Mouse (Mus musculus): ENCODE measurements around the gene Ptger4. TPM values are rescaled to one million over a fixed set of nuclear protein-coding genes. Genes with fewer than 3 reads are reported as not detected.

Ptger4 gene
- total and polyA plus RNA-seq, 2 experiments, result 0.09 to 0.65 TPM

- no peak overlapping the region for H3K9ac ChIP-seq (ENCODE audit: low read depth, low read length)
- no peak for DNase-seq (ENCODE audit: extremely low read depth, low read depth, low spot score)
- no peak overlapping the region for H3K4me3 ChIP-seq (ENCODE audit: insufficient read depth, low read depth, low read length)
- no peaks in the 10 kb centered on the region for H3K4me1 ChIP-seq (ENCODE audit: control insufficient read depth, insufficient read depth, low read length)
- TF ChIP-seq POLR2A (IDR thresholded peaks at IDR 0.05; ENCODE audit: extremely low read depth, insufficient read depth, low read length) (no peak), CTCF (IDR thresholded peaks at IDR 0.05; ENCODE audit: low read depth, low read length) (no peak)
- WGBS, result 87% methylated on average over 1 of the region's 1 CpGs
- no peaks in the 10 kb centered on the region for H3K27me3 ChIP-seq (ENCODE audit: control insufficient read depth, insufficient read depth, low read length)
- no peak overlapping the region for H3K27ac ChIP-seq (replicated peaks; ENCODE audit: insufficient read depth, low read depth, low read length)
- no peaks in the 10 kb centered on the region for H3K36me3 ChIP-seq (ENCODE audit: control insufficient read depth, insufficient read depth, low read length)
- H3K79me2 ChIP-seq (ENCODE audit: control insufficient read depth, insufficient read depth, low read length), result no peaks in the 10 kb centered on the region
Measured at GRCm38 (mm10) chr15:5273981-5274380, 30.0 kb upstream of the Ptger4 start.

- no peak overlapping the region for H3K9ac ChIP-seq (ENCODE audit: low read depth, low read length)
- no peak overlapping the region for H3K4me3 ChIP-seq (ENCODE audit: insufficient read depth, low read depth, low read length)
- no peak for DNase-seq (ENCODE audit: extremely low read depth, low read depth, low spot score)
- no peaks in the 10 kb centered on the region for H3K27me3 ChIP-seq (ENCODE audit: control insufficient read depth, insufficient read depth, low read length)
- no peaks in the 10 kb centered on the region for H3K36me3 ChIP-seq (ENCODE audit: control insufficient read depth, insufficient read depth, low read length)
- no peak overlapping the region for H3K27ac ChIP-seq (replicated peaks; ENCODE audit: insufficient read depth, low read depth, low read length)
- 77% methylated on average over 3 of the region's 3 CpGs for WGBS
- no peak for TF ChIP-seq CTCF (IDR thresholded peaks at IDR 0.05; ENCODE audit: low read depth, low read length)
- no peak for TF ChIP-seq POLR2A (IDR thresholded peaks at IDR 0.05; ENCODE audit: extremely low read depth, insufficient read depth, low read length)
- H3K4me1 ChIP-seq (ENCODE audit: control insufficient read depth, insufficient read depth, low read length), result no peaks in the 10 kb centered on the region
- no peaks in the 10 kb centered on the region for H3K79me2 ChIP-seq (ENCODE audit: control insufficient read depth, insufficient read depth, low read length)
Measured at GRCm38 (mm10) chr15:5266095-5266494, 22.1 kb upstream of the Ptger4 start.

DNA sequence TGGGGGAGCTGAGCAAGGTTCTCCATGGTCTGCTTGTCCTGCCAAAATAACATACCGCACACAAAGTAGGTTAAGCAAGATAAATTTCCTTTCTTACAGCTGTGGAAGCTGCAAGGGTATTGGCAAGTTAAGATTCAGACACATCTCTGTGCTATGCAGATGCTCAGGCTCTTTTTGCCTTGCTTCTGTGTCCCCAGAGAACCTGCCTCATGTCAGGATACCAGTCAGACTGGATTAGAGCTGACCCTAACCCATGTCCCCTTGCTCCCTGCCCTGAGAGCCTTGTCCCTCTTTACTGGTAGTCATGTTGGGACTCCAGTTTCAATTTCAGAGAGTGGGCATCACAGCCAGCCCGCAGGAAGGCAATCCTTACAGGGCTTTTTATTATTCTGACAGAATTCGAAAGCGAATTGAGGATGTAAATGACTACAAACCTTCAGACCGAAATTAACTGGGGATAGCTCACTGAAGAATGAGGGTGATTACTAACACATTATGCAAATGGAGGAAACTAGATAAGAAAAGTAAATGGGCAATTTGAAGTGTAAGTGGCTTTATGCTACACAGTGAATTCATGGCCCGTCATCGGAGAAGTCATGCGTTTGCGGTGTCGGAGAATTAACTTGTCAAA is 19.0 kb upstream of the Ptger4 start:
- Histone ChIP-seq H3K4me1 (ENCODE audit: control insufficient read depth, insufficient read depth, low read length) (no peaks in the 10 kb centered on the region), H3K79me2 (ENCODE audit: control insufficient read depth, insufficient read depth, low read length) (no peaks in the 10 kb centered on the region), H3K27me3 (ENCODE audit: control insufficient read depth, insufficient read depth, low read length) (no peaks in the 10 kb centered on the region), H3K27ac (replicated peaks; ENCODE audit: insufficient read depth, low read depth, low read length) (no peak overlapping the region), H3K36me3 (ENCODE audit: control insufficient read depth, insufficient read depth, low read length) (no peaks in the 10 kb centered on the region), H3K9ac (ENCODE audit: low read depth, low read length) (no peak overlapping the region), H3K4me3 (ENCODE audit: insufficient read depth, low read depth, low read length) (no peak overlapping the region)
- TF ChIP-seq CTCF (IDR thresholded peaks at IDR 0.05; ENCODE audit: low read depth, low read length), result no peak
- WGBS, result 82% methylated on average over 10 of the region's 10 CpGs
- DNase-seq (ENCODE audit: extremely low read depth, low read depth, low spot score), result no peak

GRCm38 (mm10) chr15:5262095-5262667 is 18.2 kb upstream of the Ptger4 start:
- Histone ChIP-seq H3K27ac (replicated peaks; ENCODE audit: insufficient read depth, low read depth, low read length) (no peak overlapping the region), H3K4me3 (ENCODE audit: insufficient read depth, low read depth, low read length) (no peak overlapping the region), H3K4me1 (ENCODE audit: control insufficient read depth, insufficient read depth, low read length) (no peaks in the 10 kb centered on the region), H3K36me3 (ENCODE audit: control insufficient read depth, insufficient read depth, low read length) (no peaks in the 10 kb centered on the region), H3K9ac (ENCODE audit: low read depth, low read length) (no peak overlapping the region), H3K27me3 (ENCODE audit: control insufficient read depth, insufficient read depth, low read length) (no peaks in the 10 kb centered on the region), H3K79me2 (ENCODE audit: control insufficient read depth, insufficient read depth, low read length) (no peaks in the 10 kb centered on the region)
- 84% methylated on average over 13 of the region's 13 CpGs for WGBS
- TF ChIP-seq CTCF (IDR thresholded peaks at IDR 0.05; ENCODE audit: low read depth, low read length) (no peak), POLR2A (IDR thresholded peaks at IDR 0.05; ENCODE audit: extremely low read depth, insufficient read depth, low read length) (no peak)
- DNase-seq (ENCODE audit: extremely low read depth, low read depth, low spot score), result no peak

GRCm38 (mm10) chr15:5261004-5261403 is 17.0 kb upstream of the Ptger4 start:
- no peak overlapping the region for H3K27ac ChIP-seq (replicated peaks; ENCODE audit: insufficient read depth, low read depth, low read length)
- no peaks in the 10 kb centered on the region for H3K79me2 ChIP-seq (ENCODE audit: control insufficient read depth, insufficient read depth, low read length)
- no peaks in the 10 kb centered on the region for H3K27me3 ChIP-seq (ENCODE audit: control insufficient read depth, insufficient read depth, low read length)
- TF ChIP-seq POLR2A (IDR thresholded peaks at IDR 0.05; ENCODE audit: extremely low read depth, insufficient read depth, low read length) (no peak), CTCF (IDR thresholded peaks at IDR 0.05; ENCODE audit: low read depth, low read length) (no peak)
- 79% methylated on average over 3 of the region's 3 CpGs for WGBS
- no peak overlapping the region for H3K9ac ChIP-seq (ENCODE audit: low read depth, low read length)
- no peaks in the 10 kb centered on the region for H3K36me3 ChIP-seq (ENCODE audit: control insufficient read depth, insufficient read depth, low read length)
- no peak overlapping the region for H3K4me3 ChIP-seq (ENCODE audit: insufficient read depth, low read depth, low read length)
- H3K4me1 ChIP-seq (ENCODE audit: control insufficient read depth, insufficient read depth, low read length), result no peaks in the 10 kb centered on the region
- no peak for DNase-seq (ENCODE audit: extremely low read depth, low read depth, low spot score)

- H3K4me1 ChIP-seq (ENCODE audit: control insufficient read depth, insufficient read depth, low read length), result no peaks in the 10 kb centered on the region
- no peak overlapping the region for H3K9ac ChIP-seq (ENCODE audit: low read depth, low read length)
- no peak for TF ChIP-seq CTCF (IDR thresholded peaks at IDR 0.05; ENCODE audit: low read depth, low read length)
- no peak for TF ChIP-seq POLR2A (IDR thresholded peaks at IDR 0.05; ENCODE audit: extremely low read depth, insufficient read depth, low read length)
- no peaks in the 10 kb centered on the region for H3K27me3 ChIP-seq (ENCODE audit: control insufficient read depth, insufficient read depth, low read length)
- DNase-seq (ENCODE audit: extremely low read depth, low read depth, low spot score), result no peak
- no peak overlapping the region for H3K4me3 ChIP-seq (ENCODE audit: insufficient read depth, low read depth, low read length)
- no peaks in the 10 kb centered on the region for H3K36me3 ChIP-seq (ENCODE audit: control insufficient read depth, insufficient read depth, low read length)
- no peaks in the 10 kb centered on the region for H3K79me2 ChIP-seq (ENCODE audit: control insufficient read depth, insufficient read depth, low read length)
- H3K27ac ChIP-seq (replicated peaks; ENCODE audit: insufficient read depth, low read depth, low read length), result no peak overlapping the region
- WGBS, result 86% methylated on average over 5 of the region's 5 CpGs
Measured at GRCm38 (mm10) chr15:5260183-5260582, 16.2 kb upstream of the Ptger4 start.

Data from liver, adult 2 months (tissue).